Mouse (Mus musculus): ENCODE results near the gene Olfml1. TPM values are rescaled to one million over a fixed set of nuclear protein-coding genes. Genes with fewer than 3 reads are reported as not detected.

The Olfml1 gene
- polyA plus RNA-seq, 1 experiment from 2014 or later = 24.8 TPM

DNA sequence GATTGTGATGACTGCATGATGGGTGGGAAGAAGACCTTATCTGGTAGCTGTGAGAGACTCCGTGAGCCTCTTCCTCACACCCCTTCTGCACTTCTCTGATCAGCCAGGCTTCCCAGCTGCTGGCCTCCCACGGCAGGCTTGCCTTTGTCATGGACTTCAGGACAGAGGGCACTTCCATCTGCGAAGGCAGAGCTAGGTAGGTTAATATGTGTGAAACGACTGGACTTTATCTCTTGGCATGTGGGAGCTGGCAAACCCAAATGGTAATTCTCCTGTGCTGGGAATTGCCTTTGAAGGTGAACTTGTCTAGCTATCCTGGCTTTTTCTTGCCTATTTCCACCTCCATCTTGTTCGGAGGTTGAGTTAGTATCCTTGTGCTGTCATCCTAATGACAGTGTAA, 33.4 kb downstream of the Olfml1 start:
- Histone ChIP-seq H3K9me3 (ENCODE audit: control insufficient read depth, low read length) (no peaks in the 10 kb centered on the region), H3K9ac (ENCODE audit: low read depth, low read length) (no peak overlapping the region), H3K36me3 (ENCODE audit: control insufficient read depth, insufficient read depth, low read length) (no peaks in the 10 kb centered on the region), H3K4me3 (ENCODE audit: low read length) (no peak overlapping the region), H3K4me1 (ENCODE audit: control insufficient read depth, insufficient read depth, low read length) (no peaks in the 10 kb centered on the region), H3K27me3 (ENCODE audit: control insufficient read depth, insufficient read depth, low read length) (no peaks in the 10 kb centered on the region), H3K4me2 (replicated peaks; ENCODE audit: low read depth, low read length) (no peak overlapping the region), H3K27ac (ENCODE audit: low read depth, low read length) (no peak overlapping the region)
- no peak for ATAC-seq (ENCODE audit: low FRiP score, low TSS enrichment)
- 78% methylated on average over 5 of the region's 5 CpGs for WGBS

DNA sequence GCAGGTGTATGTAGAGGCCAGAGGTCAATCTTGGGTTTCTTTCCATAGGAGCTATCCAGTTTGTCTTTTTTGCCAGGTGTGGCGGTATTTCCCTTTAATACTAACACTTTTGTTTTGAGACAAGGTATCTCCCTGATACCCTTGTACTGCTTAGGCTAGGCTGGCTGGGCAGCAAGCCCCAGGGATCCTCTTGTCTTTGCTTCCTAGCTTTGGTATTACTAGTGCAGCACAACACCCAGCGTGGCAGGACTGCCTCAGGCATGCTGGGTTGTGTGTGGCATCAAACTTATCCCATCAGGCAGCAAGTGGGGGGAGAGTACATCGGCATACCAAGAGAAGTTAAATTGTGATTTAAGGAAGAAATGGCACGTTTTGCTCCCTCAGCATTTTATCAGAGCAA, 35.3 kb downstream of the Olfml1 start:
- ATAC-seq (ENCODE audit: low FRiP score, low TSS enrichment) = no peak
- no peaks in the 10 kb centered on the region for H3K36me3 ChIP-seq (ENCODE audit: control insufficient read depth, insufficient read depth, low read length)
- H3K27me3 ChIP-seq (ENCODE audit: control insufficient read depth, insufficient read depth, low read length) = no peaks in the 10 kb centered on the region
- H3K9ac ChIP-seq (ENCODE audit: low read depth, low read length) = no peak overlapping the region
- 70% methylated on average over 4 of the region's 4 CpGs for WGBS
- H3K9me3 ChIP-seq (ENCODE audit: control insufficient read depth, low read length) = no peaks in the 10 kb centered on the region
- no peaks in the 10 kb centered on the region for H3K4me1 ChIP-seq (ENCODE audit: control insufficient read depth, insufficient read depth, low read length)
- H3K27ac ChIP-seq (ENCODE audit: low read depth, low read length) = no peak overlapping the region
- no peak overlapping the region for H3K4me2 ChIP-seq (replicated peaks; ENCODE audit: low read depth, low read length)
- no peak overlapping the region for H3K4me3 ChIP-seq (ENCODE audit: low read length)

DNA sequence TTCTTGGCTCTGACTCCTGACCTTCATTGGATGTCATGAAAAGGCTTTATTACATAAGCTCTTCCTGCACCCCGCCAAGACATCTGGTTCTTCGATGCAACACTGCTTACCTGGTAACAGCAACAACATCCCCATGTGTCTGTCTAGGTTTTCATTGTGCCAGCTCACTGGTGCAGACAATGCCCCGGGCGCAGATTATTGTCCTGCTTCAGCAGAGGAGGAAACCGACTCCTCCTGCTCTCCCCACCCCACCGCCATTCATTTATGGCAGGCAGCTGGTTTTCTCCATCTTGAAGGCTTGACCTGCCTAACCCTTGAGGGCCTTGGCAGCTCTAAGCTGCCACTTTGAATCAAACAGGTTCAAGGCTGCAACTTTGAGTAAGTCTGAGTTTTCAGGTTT, 35.7 kb downstream of the Olfml1 start:
- ATAC-seq (ENCODE audit: low FRiP score, low TSS enrichment) = peak; percentile 79
- H3K9ac ChIP-seq (ENCODE audit: low read depth, low read length) = no peak overlapping the region
- H3K9me3 ChIP-seq (ENCODE audit: control insufficient read depth, low read length) = no peaks in the 10 kb centered on the region
- H3K27me3 ChIP-seq (ENCODE audit: control insufficient read depth, insufficient read depth, low read length) = no peaks in the 10 kb centered on the region
- H3K27ac ChIP-seq (ENCODE audit: low read depth, low read length) = no peak overlapping the region
- 35% methylated on average over 6 of the region's 6 CpGs for WGBS
- no peak overlapping the region for H3K4me2 ChIP-seq (replicated peaks; ENCODE audit: low read depth, low read length)
- no peaks in the 10 kb centered on the region for H3K36me3 ChIP-seq (ENCODE audit: control insufficient read depth, insufficient read depth, low read length)
- H3K4me3 ChIP-seq (ENCODE audit: low read length) = no peak overlapping the region
- H3K4me1 ChIP-seq (ENCODE audit: control insufficient read depth, insufficient read depth, low read length) = no peaks in the 10 kb centered on the region

GRCm38 (mm10) chr7:107607766-107608165, 40.5 kb downstream of the Olfml1 start:
- WGBS = 86% methylated on average over 1 of the region's 1 CpGs
- Histone ChIP-seq H3K36me3 (ENCODE audit: control insufficient read depth, insufficient read depth, low read length) (no peaks in the 10 kb centered on the region), H3K9ac (ENCODE audit: low read depth, low read length) (no peak overlapping the region), H3K4me1 (ENCODE audit: control insufficient read depth, insufficient read depth, low read length) (no peaks in the 10 kb centered on the region), H3K9me3 (ENCODE audit: control insufficient read depth, low read length) (no peaks in the 10 kb centered on the region), H3K27ac (ENCODE audit: low read depth, low read length) (no peak overlapping the region), H3K4me2 (replicated peaks; ENCODE audit: low read depth, low read length) (no peak overlapping the region), H3K27me3 (ENCODE audit: control insufficient read depth, insufficient read depth, low read length) (no peaks in the 10 kb centered on the region), H3K4me3 (ENCODE audit: low read length) (no peak overlapping the region)
- ATAC-seq (ENCODE audit: low FRiP score, low TSS enrichment) = no peak

- no peak overlapping the region for H3K9ac ChIP-seq (ENCODE audit: low read depth, low read length)
- WGBS = 68% methylated on average over 2 of the region's 2 CpGs
These were observed 42.5 kb downstream of the Olfml1 start for GRCm38 (mm10) chr7:107609622-107610255.

DNA sequence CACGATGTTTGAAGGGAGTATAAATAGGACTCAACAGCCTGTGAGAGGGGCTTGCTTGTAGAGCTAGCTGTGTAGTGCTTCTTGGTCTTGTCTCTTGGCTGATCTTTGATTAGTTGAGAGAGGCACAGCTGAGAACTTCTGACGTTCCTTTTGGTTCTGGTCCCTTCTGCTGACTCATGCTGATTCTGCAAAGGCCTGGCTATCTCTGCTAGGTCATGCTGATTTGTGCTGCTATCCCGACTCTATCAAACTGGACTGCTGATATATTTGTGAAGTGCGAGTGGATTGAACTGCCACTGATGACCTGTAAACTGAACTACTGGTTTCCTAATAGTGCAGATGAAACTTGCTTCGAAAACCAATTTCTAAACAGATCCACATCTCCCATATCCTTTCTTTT, 43.6 kb downstream of the Olfml1 start:
- Histone ChIP-seq H3K27ac (ENCODE audit: low read depth, low read length) (no peak overlapping the region), H3K9me3 (ENCODE audit: control insufficient read depth, low read length) (no peaks in the 10 kb centered on the region), H3K9ac (ENCODE audit: low read depth, low read length) (no peak overlapping the region), H3K36me3 (ENCODE audit: control insufficient read depth, insufficient read depth, low read length) (no peaks in the 10 kb centered on the region), H3K27me3 (ENCODE audit: control insufficient read depth, insufficient read depth, low read length) (no peaks in the 10 kb centered on the region), H3K4me1 (ENCODE audit: control insufficient read depth, insufficient read depth, low read length) (no peaks in the 10 kb centered on the region), H3K4me3 (ENCODE audit: low read length) (no peak overlapping the region), H3K4me2 (replicated peaks; ENCODE audit: low read depth, low read length) (no peak overlapping the region)
- 83% methylated on average over 5 of the region's 5 CpGs for WGBS
- no peak for ATAC-seq (ENCODE audit: low FRiP score, low TSS enrichment)

More at GRCm38 (mm10) chr7:107609622-107610255, 42.5 kb downstream of the Olfml1 start:
- no peak for ATAC-seq (ENCODE audit: low FRiP score, low TSS enrichment)
- H3K4me2 ChIP-seq (replicated peaks; ENCODE audit: low read depth, low read length) = no peak overlapping the region
- H3K36me3 ChIP-seq (ENCODE audit: control insufficient read depth, insufficient read depth, low read length) = no peaks in the 10 kb centered on the region
- H3K27me3 ChIP-seq (ENCODE audit: control insufficient read depth, insufficient read depth, low read length) = no peaks in the 10 kb centered on the region
- H3K4me1 ChIP-seq (ENCODE audit: control insufficient read depth, insufficient read depth, low read length) = no peaks in the 10 kb centered on the region
- H3K4me3 ChIP-seq (ENCODE audit: low read length) = no peak overlapping the region
- no peak overlapping the region for H3K27ac ChIP-seq (ENCODE audit: low read depth, low read length)
- H3K9me3 ChIP-seq (ENCODE audit: control insufficient read depth, low read length) = no peaks in the 10 kb centered on the region

- no peaks in the 10 kb centered on the region for H3K36me3 ChIP-seq (ENCODE audit: control insufficient read depth, insufficient read depth, low read length)
- H3K4me3 ChIP-seq (ENCODE audit: low read length) = no peak overlapping the region
- H3K4me2 ChIP-seq (replicated peaks; ENCODE audit: low read depth, low read length) = no peak overlapping the region
- ATAC-seq (ENCODE audit: low FRiP score, low TSS enrichment) = no peak
- no peaks in the 10 kb centered on the region for H3K27me3 ChIP-seq (ENCODE audit: control insufficient read depth, insufficient read depth, low read length)
- WGBS = 35% methylated on average over 10 of the region's 11 CpGs
- H3K9me3 ChIP-seq (ENCODE audit: control insufficient read depth, low read length) = no peaks in the 10 kb centered on the region
- no peak overlapping the region for H3K27ac ChIP-seq (ENCODE audit: low read depth, low read length)
- H3K4me1 ChIP-seq (ENCODE audit: control insufficient read depth, insufficient read depth, low read length) = no peaks in the 10 kb centered on the region
- no peak overlapping the region for H3K9ac ChIP-seq (ENCODE audit: low read depth, low read length)
These were observed 51.1 kb downstream of the Olfml1 start for GRCm38 (mm10) chr7:107618028-107618992.

GRCm38 (mm10) chr7:107619225-107619624, 52.0 kb downstream of the Olfml1 start:
- no peak overlapping the region for H3K4me3 ChIP-seq (ENCODE audit: low read length)
- 73% methylated on average over 4 of the region's 4 CpGs for WGBS
- H3K4me2 ChIP-seq (replicated peaks; ENCODE audit: low read depth, low read length) = no peak overlapping the region
- H3K36me3 ChIP-seq (ENCODE audit: control insufficient read depth, insufficient read depth, low read length) = no peaks in the 10 kb centered on the region
- no peak for ATAC-seq (ENCODE audit: low FRiP score, low TSS enrichment)
- no peaks in the 10 kb centered on the region for H3K9me3 ChIP-seq (ENCODE audit: control insufficient read depth, low read length)
- H3K27me3 ChIP-seq (ENCODE audit: control insufficient read depth, insufficient read depth, low read length) = no peaks in the 10 kb centered on the region
- no peaks in the 10 kb centered on the region for H3K4me1 ChIP-seq (ENCODE audit: control insufficient read depth, insufficient read depth, low read length)
- no peak overlapping the region for H3K9ac ChIP-seq (ENCODE audit: low read depth, low read length)
- H3K27ac ChIP-seq (ENCODE audit: low read depth, low read length) = no peak overlapping the region

- Histone ChIP-seq H3K27ac (ENCODE audit: low read depth, low read length) (no peak overlapping the region), H3K4me1 (ENCODE audit: control insufficient read depth, insufficient read depth, low read length) (no peaks in the 10 kb centered on the region), H3K36me3 (ENCODE audit: control insufficient read depth, insufficient read depth, low read length) (no peaks in the 10 kb centered on the region), H3K9ac (ENCODE audit: low read depth, low read length) (no peak overlapping the region), H3K4me3 (ENCODE audit: low read length) (no peak overlapping the region), H3K4me2 (replicated peaks; ENCODE audit: low read depth, low read length) (no peak overlapping the region), H3K9me3 (ENCODE audit: control insufficient read depth, low read length) (no peaks in the 10 kb centered on the region), H3K27me3 (ENCODE audit: control insufficient read depth, insufficient read depth, low read length) (no peaks in the 10 kb centered on the region)
- ATAC-seq (ENCODE audit: low FRiP score, low TSS enrichment) = no peak
- 81% methylated on average over 3 of the region's 3 CpGs for WGBS
These were observed 52.9 kb downstream of the Olfml1 start for GRCm38 (mm10) chr7:107620137-107620536.

Data from kidney, embryonic 14.5 days (tissue).